Mouse (Mus musculus): ENCODE measurements around the gene Vps51.
"Not testable (repeated sequence)": the region's sequence is repeated elsewhere in the genome, so short reads cannot be mapped to it uniquely, and the experiment has no call there.

DNA sequence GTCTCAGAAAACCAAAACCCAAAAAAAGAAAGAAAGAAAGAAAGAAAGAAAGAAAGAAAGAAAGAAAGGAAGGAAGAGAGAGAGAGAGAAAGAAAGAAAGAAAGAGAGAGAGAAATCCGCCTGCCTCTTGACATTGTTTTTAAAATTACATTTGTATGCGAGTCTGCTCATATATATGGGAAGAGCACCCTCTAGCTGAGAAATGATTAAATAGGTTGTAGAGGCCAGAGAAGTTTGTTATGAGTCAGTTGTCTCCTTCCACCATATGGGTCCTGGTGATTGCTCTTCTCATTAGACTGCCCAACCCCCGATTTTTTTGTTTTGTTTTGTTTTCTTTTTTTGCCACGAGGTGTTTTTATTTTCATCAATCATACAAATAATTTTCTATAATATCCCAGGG lies 32.9 kb downstream of the Vps51 start:
- peak; percentile 38; the same call in 1 of the 2 replicates for TF ChIP-seq CTCF (IDR thresholded peaks at IDR 0.05; ENCODE audit: low read depth, low read length)
- TF ChIP-seq POLR2A (IDR thresholded peaks at IDR 0.05; ENCODE audit: extremely low read depth, insufficient read depth, low read length) = not testable (repeated sequence)

Measured in liver, adult 2 months (tissue).